Comparison of ENCODE assay signal across 7 mouse cellular contexts in genomic region chr11:97899822-97900221, GRCm38 (mm10). TPM values are rescaled to one million over a fixed set of nuclear protein-coding genes. Genes with fewer than 3 reads are reported as not detected.
DNase-seq lines count a peak whose midpoint lies in the region; ATAC-seq and TF ChIP-seq lines count a peak whose summit lies in the region.

No protein-coding gene starts in this region.

- H3K36me3 ChIP-seq in hindbrain, postnatal 0 days (ENCODE audit: insufficient read depth, low read length): no peaks in the 10 kb centered on the region
- no peaks in the 10 kb centered on the region for H3K36me3 ChIP-seq in midbrain, embryonic 11.5 days (ENCODE audit: control insufficient read depth, insufficient read depth, low read length)

- no peak overlapping the region for H3K9ac ChIP-seq in hindbrain, postnatal 0 days (replicated peaks; ENCODE audit: low read length)
- H3K9ac ChIP-seq in midbrain, embryonic 11.5 days (ENCODE audit: low read length): no peak overlapping the region

- peak; percentile 94 for TF ChIP-seq CTCF in hindbrain, postnatal 0 days (IDR thresholded peaks at IDR 0.05; ENCODE audit: low read depth)
- peak; percentile 99 for TF ChIP-seq CTCF in left cerebral cortex, adult 2 months (IDR thresholded peaks at IDR 0.05)

- H3K4me3 ChIP-seq in hindbrain, postnatal 0 days (ENCODE audit: low read length): no peak overlapping the region
- no peak overlapping the region for H3K4me3 ChIP-seq in left cerebral cortex, adult 2 months
- H3K4me3 ChIP-seq in midbrain, embryonic 11.5 days (ENCODE audit: low read depth, low read length): no peak overlapping the region

- H3K27ac ChIP-seq in hindbrain, postnatal 0 days: no peak overlapping the region
- H3K27ac ChIP-seq in left cerebral cortex, adult 2 months: no peak overlapping the region
- no peak overlapping the region for H3K27ac ChIP-seq in midbrain, embryonic 11.5 days (ENCODE audit: low read depth, low read length)

- intact Hi-C loops in left cerebral cortex, adult 2 months (cut with DNase I): loop anchor here (1.0 to 2.0 kb wide), 2 partner anchors 87 to 175 kb away; no protein-coding TSS in a partner anchor

- H3K9me3 ChIP-seq in hindbrain, postnatal 0 days (ENCODE audit: low read length): no peaks in the 10 kb centered on the region
- H3K9me3 ChIP-seq in midbrain, embryonic 11.5 days (ENCODE audit: control insufficient read depth, low read length): no peaks in the 10 kb centered on the region

- H3K4me2 ChIP-seq in hindbrain, postnatal 0 days (ENCODE audit: low read depth, low read length): no peak overlapping the region
- no peak overlapping the region for H3K4me2 ChIP-seq in midbrain, embryonic 11.5 days

- H3K4me1 ChIP-seq in hindbrain, postnatal 0 days (ENCODE audit: insufficient read depth, low read length): no peaks in the 10 kb centered on the region
- H3K4me1 ChIP-seq in midbrain, embryonic 11.5 days (ENCODE audit: control insufficient read depth, insufficient read depth, low read length): no peaks in the 10 kb centered on the region

- ATAC-seq in hindbrain, postnatal 0 days: peak; percentile 76
- ATAC-seq in midbrain, embryonic 11.5 days (ENCODE audit: low FRiP score): 0 out of 2 replicates have a peak, but pooled peaks have one; percentile 27

- 1% methylated on average over 2 of the region's 2 CpGs for WGBS in hindbrain, postnatal 0 days
- WGBS in midbrain, embryonic 11.5 days: 8% methylated on average over 2 of the region's 2 CpGs

- peak; percentile 73 for DNase-seq in WW6 (ENCODE audit: low read depth, low spot score)
- DNase-seq in cerebellum, adult 8-10 months: peak; percentile 92
- DNase-seq in frontal cortex, postnatal 14 days (ENCODE audit: low spot score in 2 of 2): peak; percentile 45 to 84
- peak; percentile 96 for DNase-seq in hindbrain, postnatal 0 days (ENCODE audit: low spot score)
- DNase-seq in left cerebral cortex, adult 2 months (ENCODE audit: extremely low spot score in 1 of 2, low spot score in 2 of 2): peak; percentile 84 to 86
- peak; percentile 98 for DNase-seq in midbrain, embryonic 11.5 days (ENCODE audit: low spot score, missing footprints)
- peak; percentile 50 to 78 for DNase-seq in spleen, adult 18-20 months

- no peaks in the 10 kb centered on the region for H3K27me3 ChIP-seq in hindbrain, postnatal 0 days (ENCODE audit: insufficient read depth, low read length)
- H3K27me3 ChIP-seq in midbrain, embryonic 11.5 days (ENCODE audit: control insufficient read depth, insufficient read depth, low read length): no peaks in the 10 kb centered on the region

RNA-seq across cellular contexts. Expression of gene Fbxo47, which starts 15.9 kb away (rescaled TPM):
- 0.47 and 1.2 TPM in 2 replicates for total RNA-seq in hindbrain, postnatal 0 days (2014; rRNA removed)
- 0.34 and 0.36 TPM in 2 replicates for polyA plus RNA-seq in hindbrain, postnatal 0 days (2015; fragmentation: Nextera tagmentation; extraction: Ambion mirVana)
- 1 to 10 TPM; 2.8 to 2.9 TPM for total RNA-seq in left cerebral cortex, adult 2 months (2021)
- 0.83 and 0.96 TPM in 2 replicates for polyA plus RNA-seq in midbrain, embryonic 11.5 days (2014; fragmentation: Nextera tagmentation; extraction: Ambion mirVana)

RNA-seq across cellular contexts. Expression of gene B230217C12Rik, which starts 59.2 kb away (rescaled TPM):
- total RNA-seq in hindbrain, postnatal 0 days (2014; rRNA removed): 29.4 and 30.0 TPM in 2 replicates
- 31.6 and 32.3 TPM in 2 replicates for polyA plus RNA-seq in hindbrain, postnatal 0 days (2015; fragmentation: Nextera tagmentation; extraction: Ambion mirVana)
- total RNA-seq in left cerebral cortex, adult 2 months (2021): 10 to 100 TPM; 77.6 to 78.9 TPM
- 14.7 and 17.3 TPM in 2 replicates for polyA plus RNA-seq in midbrain, embryonic 11.5 days (2014; fragmentation: Nextera tagmentation; extraction: Ambion mirVana)
